Mouse (Mus musculus) brain, embryonic 14.5 days (tissue): ENCODE measurements at regions not wholly inside any gene's neighbourhood (a gene's known extent, or its start where the extent isn't known, plus 50 kb on each side); places are given as distances from the start of the nearest gene placed in this dataset.

Source experiments
- DNase-seq: peaks from one replicate; pipeline ENCODE4 v3.0.0-alpha.2; 2011; ENCODE audit warnings: low read depth
- CTCF ChIP-seq: fragments of 200-500 bp; IDR thresholded peaks from 2 replicates; pipeline ENCODE4 v1.5.1; 2012; ENCODE audit warnings: inconsistent platforms, mild to moderate bottlenecking, moderate library complexity, borderline replicate concordance; ENCODE audit not compliant: insufficient read depth, insufficient read length; ENCODE audit errors: extremely low read depth
- POLR2A ChIP-seq: fragments of 200-500 bp; IDR thresholded peaks from 2 replicates; pipeline ENCODE4 v1.6.1; 2012; ENCODE audit warnings: mild to moderate bottlenecking, inconsistent platforms, borderline replicate concordance; ENCODE audit not compliant: poor library complexity, insufficient read depth, insufficient read length, severe bottlenecking; ENCODE audit errors: extremely low read depth

DNA sequence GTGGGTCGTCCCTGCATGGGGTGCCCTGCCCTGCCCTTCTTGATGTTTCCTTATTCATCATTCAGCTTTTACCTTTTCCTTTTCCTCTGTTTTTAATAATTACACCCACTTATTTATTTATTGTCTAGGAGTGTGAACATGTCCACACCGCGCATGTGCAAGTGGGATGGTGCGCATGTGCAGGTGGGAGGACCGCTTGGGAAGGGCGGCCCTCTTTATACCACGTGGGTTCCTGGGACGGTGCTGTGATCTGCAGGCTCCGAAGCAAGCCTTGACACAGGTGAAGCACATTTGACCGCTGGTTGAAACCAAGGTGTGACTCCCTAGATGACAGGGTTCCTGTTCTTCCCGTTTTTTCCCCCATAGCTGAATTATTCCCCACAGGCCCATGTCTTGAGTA, 60.0 kb downstream of the Syf2 start:
- TF ChIP-seq CTCF (no peak), POLR2A (no peak)
- DNase-seq: no peak

- TF ChIP-seq CTCF: no peak
- DNase-seq: no peak
Measured at GRCm38 (mm10) chr4:134993526-134994122, 62.9 kb downstream of the Syf2 start.

DNA sequence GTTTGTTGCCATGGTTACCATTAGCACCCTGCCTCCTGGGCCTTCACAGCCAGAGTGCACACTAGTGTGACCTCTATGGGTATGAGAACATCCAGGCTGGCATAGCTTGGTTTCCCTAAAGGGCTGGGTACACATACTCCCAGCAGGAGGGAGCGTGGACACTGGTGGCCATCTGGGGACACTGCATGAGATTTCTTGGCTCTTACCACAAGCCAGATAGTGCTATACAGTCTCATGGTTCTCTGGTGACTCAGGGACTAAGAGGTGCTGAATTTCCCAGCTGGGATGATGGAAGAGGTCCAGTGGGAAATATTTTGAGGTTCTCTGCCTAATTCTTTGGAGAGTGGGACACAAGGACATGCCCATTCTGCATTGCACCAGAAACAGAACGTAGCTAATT, 63.5 kb downstream of the Syf2 start:
- DNase-seq: no peak

DNA sequence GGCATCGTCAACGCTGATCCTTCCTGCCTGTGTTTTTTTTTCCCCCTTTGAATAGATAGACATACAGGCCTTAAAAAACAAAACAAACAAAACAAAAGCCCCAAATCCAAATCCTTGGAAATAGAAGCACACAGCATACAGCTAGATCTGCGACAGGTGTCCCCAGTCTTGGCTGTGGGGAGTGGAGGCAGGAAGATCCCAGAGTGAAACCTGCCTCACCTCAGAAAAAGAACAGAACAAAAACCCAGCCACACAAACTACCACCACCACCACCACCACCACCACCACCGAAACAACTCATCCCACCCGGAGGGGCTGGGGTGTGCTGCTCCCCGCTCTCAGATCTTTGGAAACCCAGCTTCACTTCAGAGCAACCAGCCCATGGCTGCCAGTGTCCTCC, 64.0 kb downstream of the Syf2 start:
- no peak for DNase-seq
- TF ChIP-seq POLR2A (no peak), CTCF (no peak)

More for the DNA sequence above, 63.5 kb downstream of the Syf2 start:
- no peak for TF ChIP-seq CTCF
- TF ChIP-seq POLR2A: no peak

DNA sequence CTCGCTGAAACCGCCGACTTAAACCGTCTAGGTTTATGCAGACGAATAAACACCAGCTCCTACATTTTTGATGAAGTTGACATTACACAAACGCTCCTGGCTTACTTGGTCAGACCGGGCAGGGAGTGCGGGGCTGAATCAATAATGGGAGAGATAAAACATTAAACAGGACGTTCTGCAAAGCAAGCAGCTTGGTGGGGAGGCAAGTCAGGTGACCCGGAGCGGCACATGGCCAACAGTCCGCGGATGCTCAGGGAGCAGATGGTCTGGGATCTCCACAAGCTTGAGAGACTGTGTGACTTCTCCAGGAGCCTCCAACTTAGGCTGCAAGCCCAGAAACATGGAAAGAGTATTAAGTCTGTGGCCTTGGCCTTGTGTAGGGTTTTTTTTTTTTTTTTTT, 64.4 kb downstream of the Syf2 start:
- peak; percentile 68 for DNase-seq
- TF ChIP-seq CTCF (no peak), POLR2A (no peak)

DNA sequence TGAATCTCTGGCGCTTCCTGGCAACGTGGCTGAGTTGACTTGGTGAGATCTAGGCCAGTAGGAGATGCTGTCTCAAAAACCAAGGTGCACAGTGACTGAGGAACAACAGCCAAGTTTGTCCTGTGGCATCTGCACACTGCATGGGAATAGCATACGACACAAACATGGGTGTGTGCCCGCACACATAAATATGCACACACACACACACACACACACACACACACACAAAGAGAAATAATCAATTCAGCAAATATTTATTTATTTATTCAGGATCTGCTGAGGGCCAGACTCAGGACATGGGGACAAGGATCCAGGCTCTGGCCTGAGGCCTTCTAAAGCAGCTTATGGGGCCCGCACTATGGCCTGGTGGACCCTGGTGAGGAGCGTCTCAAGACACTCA, 65.4 kb downstream of the Syf2 start:
- TF ChIP-seq POLR2A (no peak), CTCF (no peak)

DNA sequence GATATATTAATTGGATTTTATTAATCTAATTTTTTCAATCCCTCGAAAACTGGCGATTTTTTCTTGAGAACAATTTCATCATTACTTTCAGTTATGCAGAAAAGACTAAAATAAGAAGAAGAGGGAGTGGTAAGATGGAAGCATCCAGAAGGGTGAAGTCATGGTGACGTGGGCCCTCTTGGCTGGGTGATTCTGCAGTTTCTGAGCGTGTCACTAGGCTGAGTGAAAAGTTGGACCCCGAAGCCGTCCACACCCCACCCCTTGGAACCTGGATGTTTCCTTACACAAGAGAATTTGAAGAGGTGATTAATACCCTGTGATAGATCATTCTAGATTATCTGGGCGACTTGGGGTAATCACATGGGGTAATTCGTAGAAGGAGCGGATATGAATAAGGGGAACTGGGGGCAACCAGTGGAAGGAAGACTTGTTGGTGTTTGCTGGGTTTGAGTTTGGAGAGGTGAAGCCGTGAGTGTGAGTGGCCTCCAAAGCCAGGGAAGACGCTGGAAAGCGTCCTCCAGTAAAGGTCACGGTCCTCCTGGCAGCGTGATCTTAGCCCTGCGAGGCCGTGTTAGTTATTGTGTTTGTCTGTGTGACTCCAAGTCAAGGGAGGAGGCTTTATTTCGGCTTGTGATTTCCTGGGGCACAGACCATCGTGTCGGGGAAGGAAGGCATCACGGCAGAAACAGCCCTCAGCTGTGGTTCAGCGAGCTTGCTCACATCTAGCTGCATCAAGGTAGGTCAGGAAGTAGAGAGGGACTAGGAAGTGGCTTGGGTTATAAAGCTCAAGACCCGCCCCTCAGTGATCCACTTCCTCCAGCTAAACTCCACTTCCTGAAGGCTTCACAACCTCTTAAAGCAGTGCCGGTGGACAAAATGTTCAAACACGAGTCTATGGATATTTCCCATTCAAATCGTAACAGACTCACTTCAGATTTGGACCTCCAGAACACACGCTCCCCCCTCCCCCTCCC, 67.0 kb downstream of the Syf2 start:
- no peak for TF ChIP-seq POLR2A
- no peak for TF ChIP-seq CTCF
- no peak for DNase-seq

More for the DNA sequence above, 65.4 kb downstream of the Syf2 start:
- no peak for DNase-seq

DNA sequence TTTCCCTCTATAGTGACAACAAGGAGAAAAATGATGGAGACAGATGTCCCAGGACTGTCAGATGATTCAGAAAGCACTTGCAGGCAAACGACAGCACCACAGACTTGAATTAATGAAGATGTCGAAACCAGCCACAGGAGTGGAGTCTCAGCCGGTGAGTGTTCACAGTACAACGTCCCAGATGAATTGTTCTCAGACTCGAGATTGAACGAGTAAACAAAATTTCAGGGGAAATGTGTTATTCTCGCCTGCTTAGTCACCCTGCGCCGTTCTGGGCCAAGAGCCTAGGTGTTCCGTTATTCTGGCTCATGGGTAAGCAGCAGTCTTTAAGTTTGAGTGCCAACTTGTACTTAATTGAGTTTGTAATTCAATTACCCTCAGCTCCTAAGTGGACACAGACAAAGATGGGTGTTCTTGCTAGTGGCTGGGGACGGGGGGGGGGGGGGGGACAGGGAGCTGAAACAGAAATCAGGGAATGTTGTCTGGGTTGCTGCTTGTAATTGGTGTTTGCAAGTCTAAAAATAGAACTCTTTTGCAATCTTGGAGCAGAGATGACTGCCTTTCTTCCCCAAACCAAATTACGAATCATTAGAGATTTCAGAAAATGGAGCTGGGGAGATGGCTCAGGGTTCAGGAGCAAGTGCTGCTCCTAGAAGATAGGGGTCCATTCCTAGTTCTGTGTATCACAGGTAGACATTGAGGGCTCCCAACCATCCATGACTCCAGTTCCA, 68.4 kb downstream of the Syf2 start:
- DNase-seq: peak; percentile 83
- TF ChIP-seq CTCF (no peak), POLR2A (no peak)

GRCm38 (mm10) chr4:135002091-135002925, 71.6 kb downstream of the Syf2 start:
- peak; percentile 22 for DNase-seq
- TF ChIP-seq CTCF: no peak
- no peak for TF ChIP-seq POLR2A

- TF ChIP-seq CTCF (peak; percentile 28; the same call in 1 of the 2 replicates), POLR2A (no peak)
- DNase-seq: no peak
Measured at GRCm38 (mm10) chr4:135011365-135011764, 80.7 kb downstream of the Syf2 start.
